Mouse (Mus musculus): ENCODE measurements at regions not wholly inside any gene's neighbourhood (a gene's known extent, or its start where the extent isn't known, plus 50 kb on each side); places are given as distances from the start of the nearest gene placed in this dataset.

DNA sequence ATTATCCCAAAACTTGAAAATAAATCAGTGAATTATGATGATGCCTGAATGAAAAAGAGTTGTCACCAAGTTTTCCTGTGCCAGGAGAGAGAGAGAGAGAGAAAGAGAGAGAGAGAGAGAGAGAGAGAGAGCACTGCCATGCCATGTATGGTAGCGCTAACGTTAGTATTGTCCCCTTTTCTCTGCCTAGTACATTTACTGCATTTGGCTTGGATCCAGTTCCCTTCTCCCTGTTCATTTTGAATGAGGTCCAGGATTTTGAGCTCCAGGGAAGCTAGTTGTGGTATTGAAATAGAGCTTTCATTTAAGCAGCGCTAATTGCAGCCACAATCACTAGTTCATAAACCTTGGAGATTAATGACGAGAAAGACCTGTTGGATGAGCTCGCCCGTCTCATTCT is 323.4 kb upstream of the Tecrl start:
- Histone ChIP-seq H3K9ac (ENCODE audit: control insufficient read depth, low read depth, low read length, poor library complexity, severe bottlenecking) (no peak overlapping the region), H3K79me2 (ENCODE audit: control insufficient read depth, insufficient read depth, low read length, poor library complexity) (no peaks in the 10 kb centered on the region), H3K9me3 (replicated peaks; ENCODE audit: insufficient read depth, low read length) (no peaks in the 10 kb centered on the region), H3K4me3 (ENCODE audit: control insufficient read depth in 1 of 2, insufficient read depth in 1 of 2, low read depth in 2 of 2, low read length in 2 of 2) (no peak overlapping the region), H3K4me1 (ENCODE audit: control insufficient read depth in 1 of 2, insufficient read depth in 2 of 2, low read length in 2 of 2) (no peaks in the 10 kb centered on the region), H3K27ac (ENCODE audit: control insufficient read depth, low read depth, low read length) (no peak overlapping the region), H3K36me3 (ENCODE audit: control insufficient read depth in 1 of 2, insufficient read depth in 2 of 2, low read length in 2 of 2) (no peaks in the 10 kb centered on the region), H3K27me3 (ENCODE audit: control insufficient read depth in 1 of 2, insufficient read depth in 2 of 2, low read length in 2 of 2) (no peaks in the 10 kb centered on the region)
- no peak for DNase-seq (ENCODE audit: low read depth, low spot score)
- TF ChIP-seq TCF12 (IDR thresholded peaks at IDR 0.05; ENCODE audit: low read depth, low read length), result no peak
- no peak for TF ChIP-seq CHD2 (IDR thresholded peaks at IDR 0.05; ENCODE audit: low read length)

DNA sequence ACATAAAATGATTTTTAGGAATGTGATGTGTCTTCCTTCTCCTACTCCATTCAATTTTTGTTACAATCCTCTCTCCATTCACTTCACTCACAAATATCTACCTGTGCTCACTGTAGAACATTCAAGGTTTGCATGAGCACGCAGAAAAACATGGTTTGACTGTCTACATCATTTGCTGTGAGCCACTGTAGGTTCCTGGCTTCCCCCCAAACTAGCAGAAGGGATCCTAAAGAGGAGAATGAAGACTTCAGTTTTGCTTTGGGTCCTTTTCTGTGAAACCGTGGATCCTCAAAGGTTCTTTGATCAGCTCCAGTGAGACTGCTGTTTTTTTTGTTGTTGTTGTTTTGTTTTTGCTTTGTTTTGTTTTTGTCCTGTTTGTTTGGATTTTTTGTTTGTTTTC is 304.1 kb upstream of the Tecrl start:
- Histone ChIP-seq H3K27me3 (ENCODE audit: control insufficient read depth in 1 of 2, insufficient read depth in 2 of 2, low read length in 2 of 2) (no peaks in the 10 kb centered on the region), H3K4me3 (ENCODE audit: control insufficient read depth in 1 of 2, insufficient read depth in 1 of 2, low read depth in 2 of 2, low read length in 2 of 2) (no peak overlapping the region), H3K79me2 (ENCODE audit: control insufficient read depth, insufficient read depth, low read length, poor library complexity) (no peaks in the 10 kb centered on the region), H3K36me3 (ENCODE audit: control insufficient read depth in 1 of 2, insufficient read depth in 2 of 2, low read length in 2 of 2) (no peaks in the 10 kb centered on the region), H3K9ac (ENCODE audit: control insufficient read depth, low read depth, low read length, poor library complexity, severe bottlenecking) (no peak overlapping the region), H3K27ac (ENCODE audit: control insufficient read depth, low read depth, low read length) (no peak overlapping the region), H3K4me1 (ENCODE audit: control insufficient read depth in 1 of 2, insufficient read depth in 2 of 2, low read length in 2 of 2) (no peaks in the 10 kb centered on the region), H3K9me3 (replicated peaks; ENCODE audit: insufficient read depth, low read length) (no peaks in the 10 kb centered on the region)
- TF ChIP-seq MAFK (IDR thresholded peaks at IDR 0.05; ENCODE audit: borderline replicate concordance, low read depth, low read length), result no peak
- no peak for TF ChIP-seq TCF12 (IDR thresholded peaks at IDR 0.05; ENCODE audit: low read depth, low read length)
- no peak for TF ChIP-seq CHD1 (IDR thresholded peaks at IDR 0.05; ENCODE audit: low read depth, low read length)
- no peak for TF ChIP-seq SMC3 (IDR thresholded peaks at IDR 0.05; ENCODE audit: low read depth, low read length)
- no peak for TF ChIP-seq MEF2A (IDR thresholded peaks at IDR 0.05; ENCODE audit: extremely low read depth, insufficient replicate concordance, low read depth, low read length, poor library complexity, severe bottlenecking)
- no peak for TF ChIP-seq TBP (IDR thresholded peaks at IDR 0.05; ENCODE audit: low read depth, low read length)
- no peak for TF ChIP-seq MYC (IDR thresholded peaks at IDR 0.05; ENCODE audit: low read depth, low read length)
- TF ChIP-seq ZC3H11A (IDR thresholded peaks at IDR 0.05; ENCODE audit: low read depth, low read length), result no peak
- no peak for TF ChIP-seq ZNF384 (IDR thresholded peaks at IDR 0.05; ENCODE audit: low read depth, low read length)
- TF ChIP-seq ELF1 (IDR thresholded peaks at IDR 0.05; ENCODE audit: low read depth, low read length), result no peak
- TF ChIP-seq RCOR1 (IDR thresholded peaks at IDR 0.05; ENCODE audit: low read depth, low read length), result no peak
- no peak for TF ChIP-seq UBTF (IDR thresholded peaks at IDR 0.05; ENCODE audit: borderline replicate concordance, insufficient read depth, low read depth, low read length)
- no peak for TF ChIP-seq USF2 (IDR thresholded peaks at IDR 0.05; ENCODE audit: borderline replicate concordance in 1 of 2, insufficient read depth in 1 of 2, low read depth in 1 of 2, low read length in 2 of 2)
- TF ChIP-seq GABPA (IDR thresholded peaks at IDR 0.05; ENCODE audit: low read depth, low read length), result no peak
- no peak for TF ChIP-seq ETS1 (IDR thresholded peaks at IDR 0.05; ENCODE audit: low read depth, low read length)
- TF ChIP-seq ZMIZ1 (IDR thresholded peaks at IDR 0.05; ENCODE audit: low read depth, low read length), result no peak
- no peak for DNase-seq (ENCODE audit: low read depth, low spot score)

Data from MEL (cell line).